Mouse (Mus musculus) intestine, embryonic 16.5 days (tissue): ENCODE data around the gene Cox17. TPM values are rescaled to one million over a fixed set of nuclear protein-coding genes. Genes with fewer than 3 reads are reported as not detected.
A peak's percentile ranks its signal among the peaks of the same experiment; 100 is the strongest.

Experiments used
- ATAC-seq: fragments of 200-750 bp; cut with Nextera tagmentation; 2 replicates; pipeline ENCODE4 v1.8.0; 2017; ENCODE audit warnings: moderate TSS enrichment, moderate library complexity
- H3K27ac ChIP-seq: fragments of 300-500 bp; sonication (generic); 2 replicates; pipeline ENCODE4 v1.5.1; 2014; ENCODE audit warnings: mild to moderate bottlenecking, low read length
- H3K27me3 ChIP-seq: fragments of 300-500 bp; sonication (generic); replicated peaks from 2 replicates; pipeline ENCODE4 v1.6.1; 2014; ENCODE audit warnings: low read length, control low read depth, mixed read lengths; ENCODE audit not compliant: control insufficient read depth, insufficient read depth
- H3K36me3 ChIP-seq: fragments of 300-500 bp; sonication (generic); 2 replicates; pipeline ENCODE4 v1.6.1; 2014; ENCODE audit warnings: low read length, control low read depth; ENCODE audit not compliant: control insufficient read depth, insufficient read depth
- H3K4me1 ChIP-seq: fragments of 300-500 bp; sonication (generic); 2 replicates; pipeline ENCODE4 v1.6.1; 2014; ENCODE audit warnings: low read length, control low read depth, mixed read lengths; ENCODE audit not compliant: control insufficient read depth, insufficient read depth
- H3K4me2 ChIP-seq: fragments of 300-500 bp; sonication (generic); 2 replicates; pipeline ENCODE4 v1.6.1; 2014; ENCODE audit warnings: low read depth, low read length, control low read depth
- H3K4me3 ChIP-seq: fragments of 300-500 bp; sonication (generic); 2 replicates; pipeline ENCODE4 v1.5.1; 2014; ENCODE audit warnings: mild to moderate bottlenecking, low read length
- H3K9ac ChIP-seq: fragments of 300-500 bp; sonication (generic); 2 replicates; pipeline ENCODE4 v1.6.1; 2014; ENCODE audit warnings: low read depth, low read length
- H3K9me3 ChIP-seq: fragments of 300-500 bp; sonication (generic); 2 replicates; pipeline ENCODE4 v1.6.1; 2016; ENCODE audit warnings: low read length, control low read depth; ENCODE audit not compliant: control insufficient read depth
- WGBS: fragments of 180-500 bp; shearing (Covaris S2); extraction: QIAGEN DNeasy Blood & Tissue Kit; methylation state at CpG from one replicate; pipeline ENCODE4 v1.1.7; 2014; 5-methylcytosine and 5-hydroxymethylcytosine counted together
- polyA plus RNA-seq: library from polyadenylated mRNA; unstranded; fragments of >200 nt; fragmentation: Nextera tagmentation; extraction: Ambion mirVana; gene quantifications from 2 replicates; pipeline ENCODE4 v1.2.1, GENCODE M21; 2015

Gene Cox17
- polyA plus RNA-seq, 1 experiment from 2014 or later = 223 TPM

DNA sequence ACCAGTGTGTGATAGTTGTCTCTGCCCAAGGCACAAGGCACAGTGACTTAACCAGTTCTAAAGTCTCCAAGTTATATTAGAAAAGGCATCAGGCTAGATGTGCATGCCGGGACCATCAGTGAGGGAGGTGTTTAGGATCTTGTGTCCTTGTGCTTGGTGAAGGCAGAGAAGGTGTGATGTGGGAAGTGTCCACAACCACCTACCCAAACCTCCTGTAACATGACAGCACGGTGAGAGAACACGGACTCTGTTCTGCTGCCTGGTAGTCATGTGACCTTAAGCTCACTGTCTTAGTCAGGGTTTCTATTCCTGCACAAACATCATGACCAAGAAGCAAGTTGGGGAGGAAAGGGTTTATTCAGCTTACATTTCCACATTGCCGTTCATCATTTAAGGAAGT, 19.4 kb downstream of the Cox17 start:
- no peak overlapping the region for H3K27ac ChIP-seq
- H3K4me1 ChIP-seq = peaks cover 11% of the 10 kb centered on the region
- H3K9ac ChIP-seq = no peak overlapping the region
- no peak overlapping the region for H3K4me2 ChIP-seq
- no peak overlapping the region for H3K4me3 ChIP-seq
- WGBS = 87% methylated on average over 4 of the region's 4 CpGs
- no peak for ATAC-seq
- H3K9me3 ChIP-seq = no peaks in the 10 kb centered on the region
- H3K27me3 ChIP-seq = no peaks in the 10 kb centered on the region
- H3K36me3 ChIP-seq = no peaks in the 10 kb centered on the region

DNA sequence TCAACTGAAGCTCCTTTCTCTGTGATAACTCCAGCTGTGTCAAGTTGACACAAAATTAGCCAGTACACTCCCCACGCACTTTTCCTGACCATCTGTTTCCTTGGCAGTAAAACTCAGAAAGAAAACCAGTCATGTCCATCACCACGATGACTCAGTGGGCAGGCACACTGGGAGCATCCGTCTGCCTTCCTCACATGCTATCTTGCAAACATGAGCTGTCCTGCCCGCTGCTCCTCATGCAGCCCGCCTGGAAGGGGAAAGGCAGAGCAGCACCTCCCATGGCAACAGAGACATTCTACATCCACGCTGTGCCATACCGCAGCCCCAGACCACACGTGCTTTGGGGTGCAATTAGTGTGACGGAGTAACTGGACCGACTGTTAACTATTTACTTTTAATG, 21.5 kb downstream of the Cox17 start:
- no peaks in the 10 kb centered on the region for H3K4me1 ChIP-seq
- ATAC-seq = no peak
- no peak overlapping the region for H3K4me2 ChIP-seq
- no peak overlapping the region for H3K4me3 ChIP-seq
- WGBS = 61% methylated on average over 10 of the region's 10 CpGs
- H3K27ac ChIP-seq = no peak overlapping the region
- no peaks in the 10 kb centered on the region for H3K36me3 ChIP-seq
- no peak overlapping the region for H3K9ac ChIP-seq
- H3K27me3 ChIP-seq = no peaks in the 10 kb centered on the region
- H3K9me3 ChIP-seq = no peaks in the 10 kb centered on the region

DNA sequence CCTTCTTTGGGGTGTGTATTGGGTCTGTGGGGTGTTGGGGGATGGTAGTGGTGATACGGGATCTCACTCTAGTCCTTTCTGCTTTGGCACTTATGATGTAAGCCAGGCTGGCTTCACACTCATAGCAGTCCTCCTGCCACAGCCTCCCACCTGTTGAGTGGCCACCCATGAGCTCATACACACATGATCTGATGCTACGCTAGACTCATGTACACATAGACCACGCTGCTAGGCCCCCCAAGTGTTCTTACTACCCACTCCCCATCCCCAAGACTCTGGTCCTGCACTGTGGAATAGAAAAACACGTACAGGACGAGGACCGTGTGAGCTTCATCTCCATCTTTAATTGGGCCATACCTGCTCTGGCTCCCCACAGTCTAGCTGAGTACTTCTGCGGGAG, 22.2 kb downstream of the Cox17 start:
- 77% methylated on average over 7 of the region's 7 CpGs for WGBS
- Histone ChIP-seq H3K9me3 (no peaks in the 10 kb centered on the region), H3K4me1 (no peaks in the 10 kb centered on the region), H3K4me2 (no peak overlapping the region), H3K9ac (no peak overlapping the region), H3K36me3 (no peaks in the 10 kb centered on the region), H3K27me3 (no peaks in the 10 kb centered on the region), H3K27ac (no peak overlapping the region), H3K4me3 (no peak overlapping the region)
- ATAC-seq = no peak

DNA sequence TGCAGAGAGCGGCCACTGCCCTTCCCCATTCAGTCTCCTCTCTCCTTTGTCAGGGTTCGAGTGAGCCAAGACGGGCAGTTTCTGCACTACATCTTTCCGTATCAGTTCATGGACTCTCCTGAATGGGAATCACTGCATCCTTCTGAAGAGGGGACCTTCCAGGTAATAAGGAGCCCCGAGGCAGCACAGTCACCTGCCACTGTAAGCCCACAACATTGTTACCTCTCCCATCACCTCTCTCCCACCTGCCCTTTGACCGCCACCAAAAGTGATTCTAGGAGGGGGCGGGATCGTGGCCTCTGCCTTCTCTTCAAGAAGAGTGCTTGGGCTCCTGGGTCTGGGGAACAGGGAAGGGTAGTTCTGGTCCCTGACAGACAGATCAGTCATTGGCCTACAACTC, 22.6 kb downstream of the Cox17 start:
- Histone ChIP-seq H3K4me3 (no peak overlapping the region), H3K4me1 (no peaks in the 10 kb centered on the region), H3K9ac (no peak overlapping the region), H3K4me2 (no peak overlapping the region), H3K27me3 (no peaks in the 10 kb centered on the region), H3K36me3 (no peaks in the 10 kb centered on the region), H3K27ac (no peak overlapping the region), H3K9me3 (no peaks in the 10 kb centered on the region)
- ATAC-seq = no peak
- 87% methylated on average over 8 of the region's 8 CpGs for WGBS

DNA sequence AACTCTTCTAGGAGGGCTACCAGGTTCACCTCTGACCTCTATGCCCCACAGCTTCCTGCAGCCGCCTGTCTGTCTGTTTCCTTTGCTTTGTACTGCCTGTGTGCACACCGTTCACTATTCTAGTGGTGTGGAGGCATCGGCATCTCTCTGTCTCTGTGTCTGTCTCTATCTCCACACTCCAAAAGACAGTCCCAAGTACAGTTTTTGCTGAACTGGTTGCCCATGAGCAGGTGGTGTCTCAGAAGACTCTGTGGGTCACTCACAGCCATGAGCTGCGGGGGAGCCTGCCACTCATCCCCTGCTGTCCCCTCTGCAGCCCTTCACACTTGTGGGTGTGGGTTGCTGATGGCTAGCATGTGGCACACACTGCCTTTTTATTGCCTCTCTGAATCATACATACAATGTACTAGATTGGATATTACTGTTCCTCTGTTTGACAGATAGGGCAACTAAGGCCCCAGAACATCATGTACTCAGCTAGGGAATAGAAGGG, 23.2 kb downstream of the Cox17 start:
- H3K36me3 ChIP-seq = no peaks in the 10 kb centered on the region
- H3K4me3 ChIP-seq = no peak overlapping the region
- no peak overlapping the region for H3K9ac ChIP-seq
- H3K27ac ChIP-seq = no peak overlapping the region
- H3K27me3 ChIP-seq = no peaks in the 10 kb centered on the region
- WGBS = 73% methylated on average over 4 of the region's 4 CpGs
- H3K9me3 ChIP-seq = no peaks in the 10 kb centered on the region
- H3K4me2 ChIP-seq = no peak overlapping the region
- no peak for ATAC-seq
- H3K4me1 ChIP-seq = no peaks in the 10 kb centered on the region

DNA sequence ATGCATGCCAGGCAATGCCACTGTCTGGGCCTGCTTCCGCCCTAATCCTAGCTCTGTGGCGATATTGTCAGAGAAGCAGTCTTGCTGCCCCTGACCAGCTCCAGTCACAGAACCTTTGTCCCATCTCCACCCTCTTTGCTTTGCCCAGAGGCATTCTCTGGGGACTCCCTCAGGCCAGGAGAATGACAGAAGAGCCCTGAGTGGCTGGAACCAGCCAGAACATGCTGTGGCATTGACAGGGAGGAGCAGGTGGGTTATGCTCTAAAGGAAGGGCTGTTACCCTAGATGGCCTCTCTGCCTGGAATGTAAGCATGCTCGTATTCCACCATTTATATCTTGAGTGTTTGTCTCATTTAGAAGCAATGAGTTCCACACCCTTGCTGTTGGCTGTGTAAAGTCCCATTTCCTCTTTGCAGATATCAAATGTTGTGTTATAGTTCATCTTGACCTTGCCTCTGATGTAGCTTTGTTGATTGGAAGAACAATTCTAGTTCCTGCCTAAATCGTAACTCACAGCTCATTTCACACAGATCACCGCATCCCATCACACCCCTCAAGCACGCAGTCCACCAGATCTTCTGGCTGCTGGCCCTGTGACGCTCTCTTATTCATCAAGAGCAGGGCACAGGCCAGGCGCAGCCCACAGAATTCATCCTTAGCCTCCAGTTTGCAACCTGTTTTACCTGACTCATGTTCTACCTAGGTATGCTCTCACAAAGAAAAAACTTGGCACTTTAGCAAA, 24.0 kb downstream of the Cox17 start:
- Histone ChIP-seq H3K4me1 (no peaks in the 10 kb centered on the region), H3K9me3 (no peaks in the 10 kb centered on the region), H3K27me3 (no peaks in the 10 kb centered on the region), H3K27ac (no peak overlapping the region), H3K4me2 (no peak overlapping the region), H3K4me3 (no peak overlapping the region), H3K9ac (no peak overlapping the region), H3K36me3 (no peaks in the 10 kb centered on the region)
- ATAC-seq = no peak
- 78% methylated on average over 8 of the region's 8 CpGs for WGBS

DNA sequence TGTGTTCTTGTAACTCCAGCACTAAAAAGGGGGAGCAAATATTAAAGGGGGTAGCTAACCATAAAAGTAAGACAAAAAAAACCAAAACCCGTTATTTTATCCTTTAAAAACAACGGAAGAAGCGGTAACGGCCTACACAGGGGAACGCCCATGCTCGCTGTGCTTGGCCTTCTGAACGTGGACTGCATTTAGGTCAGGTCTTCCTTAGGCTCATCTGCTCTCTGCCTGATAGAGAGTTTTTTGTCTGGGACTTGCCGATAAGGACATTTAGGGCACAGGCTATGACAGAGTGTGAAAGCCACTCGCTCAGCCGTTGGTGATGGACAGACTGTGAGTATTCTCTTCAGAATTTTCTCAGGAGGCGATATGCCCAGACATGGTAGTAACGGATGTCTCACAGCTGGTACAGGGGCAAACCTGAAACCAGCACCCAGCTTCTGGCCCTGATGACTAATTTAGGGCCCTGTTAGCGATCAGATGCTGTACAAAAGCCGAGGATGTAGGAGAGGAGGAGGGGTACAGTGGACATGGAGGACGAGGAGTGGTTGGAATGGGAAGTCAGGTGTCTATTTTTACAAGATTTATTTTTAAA, 25.0 kb downstream of the Cox17 start:
- ATAC-seq = peak; percentile 71
- Histone ChIP-seq H3K36me3 (no peaks in the 10 kb centered on the region), H3K27ac (no peak overlapping the region), H3K27me3 (no peaks in the 10 kb centered on the region), H3K9ac (no peak overlapping the region), H3K4me3 (no peak overlapping the region), H3K4me1 (0 out of 2 replicates have a peak, but pooled peaks cover 7% of the 10 kb centered on the region), H3K9me3 (no peaks in the 10 kb centered on the region), H3K4me2 (no peak overlapping the region)
- WGBS = 91% methylated on average over 15 of the region's 15 CpGs

DNA sequence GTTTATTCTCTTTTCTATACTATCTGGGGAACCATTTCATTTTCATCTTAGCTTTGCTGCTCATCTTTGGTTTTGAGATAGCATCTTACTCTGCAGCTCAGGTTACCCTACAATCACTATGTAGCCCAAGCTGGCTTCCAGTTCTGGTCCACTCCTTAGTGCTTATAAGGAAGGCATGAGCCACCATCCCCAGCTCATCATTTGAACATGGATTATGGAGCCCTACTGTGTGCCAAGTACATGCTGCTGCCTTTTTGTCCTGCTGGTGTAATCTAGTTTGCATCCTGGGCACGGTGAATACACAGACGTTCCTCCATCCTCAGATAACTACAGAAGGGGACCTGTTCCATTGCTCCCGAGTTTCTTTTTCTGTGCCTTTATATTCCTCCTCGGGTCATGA, 26.1 kb downstream of the Cox17 start:
- H3K4me1 ChIP-seq = 0 out of 2 replicates have a peak, but pooled peaks cover 9% of the 10 kb centered on the region
- H3K27me3 ChIP-seq = no peaks in the 10 kb centered on the region
- no peak overlapping the region for H3K4me2 ChIP-seq
- 80% methylated on average over 4 of the region's 4 CpGs for WGBS
- no peak overlapping the region for H3K4me3 ChIP-seq
- no peaks in the 10 kb centered on the region for H3K36me3 ChIP-seq
- no peak overlapping the region for H3K27ac ChIP-seq
- no peak overlapping the region for H3K9ac ChIP-seq
- H3K9me3 ChIP-seq = no peaks in the 10 kb centered on the region
- ATAC-seq = no peak

DNA sequence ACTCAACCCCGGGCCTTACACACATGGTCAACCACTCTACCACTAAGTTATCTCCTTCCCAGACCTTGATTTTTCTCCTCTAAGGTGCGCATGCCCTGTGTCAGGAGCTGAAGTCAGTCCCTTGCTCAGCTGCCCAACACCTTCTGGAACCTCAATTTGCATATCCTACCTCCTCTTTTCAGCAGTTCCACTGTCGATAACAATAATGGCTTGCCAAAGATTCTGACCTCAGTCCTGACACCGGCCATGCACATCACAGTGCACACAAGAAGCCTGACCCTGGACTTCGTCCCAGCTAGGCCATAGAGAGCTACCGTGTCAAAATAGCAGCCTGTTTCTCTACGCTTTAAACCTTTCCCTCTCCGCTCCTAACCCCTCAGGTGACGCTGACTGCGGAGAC, 26.6 kb downstream of the Cox17 start:
- Histone ChIP-seq H3K9ac (no peak overlapping the region), H3K27me3 (no peaks in the 10 kb centered on the region), H3K27ac (no peak overlapping the region), H3K36me3 (no peaks in the 10 kb centered on the region), H3K4me1 (0 out of 2 replicates have a peak, but pooled peaks cover 9% of the 10 kb centered on the region), H3K4me3 (no peak overlapping the region), H3K4me2 (no peak overlapping the region), H3K9me3 (no peaks in the 10 kb centered on the region)
- no peak for ATAC-seq
- 84% methylated on average over 10 of the region's 10 CpGs for WGBS
